Mouse (Mus musculus) olfactory bulb, adult 2 months (tissue): ENCODE measurements around the gene Mphosph10.

Experiments
- CTCF ChIP-seq: fragments of 200-500 bp; IDR thresholded peaks from 2 replicates; pipeline ENCODE4 v1.5.1; 2012; ENCODE audit warnings: low read depth, mild to moderate bottlenecking, low read length, moderate library complexity; ENCODE audit not compliant: insufficient read depth
- POLR2A ChIP-seq: fragments of 200-500 bp; IDR thresholded peaks from 2 replicates; pipeline ENCODE4 v1.6.1; 2012; ENCODE audit warnings: mild to moderate bottlenecking, low read depth, low read length, moderate library complexity; ENCODE audit not compliant: insufficient read depth

DNA sequence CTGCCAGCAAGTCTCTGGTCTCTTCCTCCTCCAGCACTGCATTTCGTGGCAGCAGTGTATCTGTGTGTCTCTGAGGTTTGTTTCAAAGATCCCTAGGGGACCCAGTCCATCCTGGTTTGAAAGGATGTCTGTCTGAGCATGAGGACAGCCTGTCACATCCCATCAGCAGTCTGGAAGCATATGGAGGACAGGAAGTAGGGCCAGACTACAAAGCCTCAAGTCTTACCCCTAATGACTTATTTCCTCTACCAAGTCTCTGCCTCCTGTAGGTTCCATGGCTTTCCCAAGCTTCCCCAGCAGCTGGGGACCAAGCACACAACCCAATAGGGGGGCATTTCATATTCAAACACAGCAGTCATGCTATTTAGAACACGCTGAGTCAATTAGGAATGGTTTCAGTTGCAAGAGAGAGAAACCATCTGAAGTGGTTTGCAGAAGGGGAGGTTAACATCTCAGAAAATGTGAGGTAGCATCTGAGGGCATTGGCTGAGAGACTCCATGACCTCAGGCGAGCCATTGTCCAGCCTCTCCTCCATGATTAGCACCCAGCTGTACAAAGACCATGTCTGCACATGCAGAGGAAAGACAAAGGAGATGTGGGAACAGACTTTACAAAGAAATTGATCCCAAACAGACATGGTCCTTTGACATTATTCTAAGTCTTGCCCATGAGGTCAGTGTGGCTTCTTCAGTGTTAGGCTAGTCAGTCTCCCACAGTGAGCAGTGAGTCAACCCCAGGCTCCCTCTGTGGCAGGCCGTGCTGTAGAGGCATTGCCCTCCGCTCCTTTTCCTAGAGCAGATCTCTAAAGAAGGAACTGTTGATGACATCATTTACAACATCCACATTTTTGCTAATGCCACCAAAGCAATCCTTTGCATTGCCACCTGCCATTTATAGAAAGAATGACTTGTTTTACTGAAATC lies 47.8 kb upstream of the Mphosph10 start:
- TF ChIP-seq CTCF (no peak), POLR2A (no peak)
